Mouse (Mus musculus): ENCODE measurements around the gene Fgfr1op. TPM values are rescaled to one million over a fixed set of nuclear protein-coding genes. Genes with fewer than 3 reads are reported as not detected.

Fgfr1op gene
- polyA plus RNA-seq, 3 experiments from 2014 or later = 22.8 to 31.0 (median 24.2) TPM

GRCm38 (mm10) chr17:8228622-8229021, 63.3 kb downstream of the Fgfr1op start:
- ATAC-seq = no peak

- no peak for ATAC-seq
These were observed 64.3 kb downstream of the Fgfr1op start for GRCm38 (mm10) chr17:8229607-8230006.

GRCm38 (mm10) chr17:8232089-8232488, 66.8 kb downstream of the Fgfr1op start:
- no peak for ATAC-seq

- peak; percentile 58 for ATAC-seq
These were observed 68.4 kb downstream of the Fgfr1op start for GRCm38 (mm10) chr17:8233618-8234214.

- no peak for ATAC-seq
These were observed 69.2 kb downstream of the Fgfr1op start for GRCm38 (mm10) chr17:8234537-8234936.

- peak; percentile 7 for ATAC-seq
These were observed 70.4 kb downstream of the Fgfr1op start, which contains the start of gene Ccr6 for GRCm38 (mm10) chr17:8235743-8236142. TSS of gene Ccr6 (plus strand) at chr17:8236043.

GRCm38 (mm10) chr17:8238012-8238710, 72.9 kb downstream of the Fgfr1op start:
- no peak for ATAC-seq

GRCm38 (mm10) chr17:8239561-8239960, 74.3 kb downstream of the Fgfr1op start:
- no peak for ATAC-seq

- ATAC-seq = peak; percentile 47
These were observed 75.2 kb downstream of the Fgfr1op start for GRCm38 (mm10) chr17:8240517-8240916.

GRCm38 (mm10) chr17:8241645-8242044, 76.3 kb downstream of the Fgfr1op start:
- peak; percentile 14 for ATAC-seq

GRCm38 (mm10) chr17:8242186-8242585, 76.9 kb downstream of the Fgfr1op start:
- peak; percentile 16 for ATAC-seq

- no peak for ATAC-seq
These were observed 78.8 kb downstream of the Fgfr1op start for GRCm38 (mm10) chr17:8244124-8244523.

- ATAC-seq = no peak
These were observed 80.9 kb downstream of the Fgfr1op start for GRCm38 (mm10) chr17:8246102-8246754.

Other genes starting within 250 kb of the Fgfr1op start
- 100 to 1,000 TPM in 1 of 3 experiments, 10 to 100 TPM in 2; 81.6 to 107 (median 90.7) TPM for gene Tagap, start 239.5 kb upstream of the Fgfr1op start, polyA plus RNA-seq (2017; shearing (Covaris generic))
- gene Rsph3a, start 219.9 kb upstream of the Fgfr1op start, polyA plus RNA-seq (2017; shearing (Covaris generic)) = 10 to 100 TPM; 17.7 to 30.0 (median 23.4) TPM
- under 1 TPM in 1 of 3 experiments, not detected in 2; 0.26 TPM for gene Gm49673, start 17.7 kb upstream of the Fgfr1op start, polyA plus RNA-seq (2017; shearing (Covaris generic))
- 10 to 100 TPM; 41.7 to 52.1 (median 51.3) TPM for gene Rnaset2a, start 17.4 kb upstream of the Fgfr1op start, polyA plus RNA-seq (2017; shearing (Covaris generic))
- 100 to 1,000 TPM in 2 of 3 experiments, 10 to 100 TPM in 1; 42.1 to 112 (median 100) TPM for gene Ccr6, start 70.5 kb downstream of the Fgfr1op start, polyA plus RNA-seq (2017; shearing (Covaris generic))
- 100 to 1,000 TPM; 178 to 199 (median 188) TPM for gene Mpc1, start 117.4 kb downstream of the Fgfr1op start, polyA plus RNA-seq (2017; shearing (Covaris generic))
- 100 to 1,000 TPM; 111 to 145 (median 111) TPM for gene Sft2d1, start 145.6 kb downstream of the Fgfr1op start, polyA plus RNA-seq (2017; shearing (Covaris generic))
- under 1 TPM in 1 of 3 experiments, not detected in 2; 0.25 TPM for gene Prr18, start 172.0 kb downstream of the Fgfr1op start, polyA plus RNA-seq (2017; shearing (Covaris generic))
- gene T2, start 190.5 kb downstream of the Fgfr1op start, polyA plus RNA-seq (2017; shearing (Covaris generic)) = 1 to 10 TPM in 2 of 3 experiments, under 1 TPM in 1; 0.44 to 2.0 (median 1.4) TPM